15 mouse cellular contexts compared by ENCODE assay signal in the genomic region with DNA sequence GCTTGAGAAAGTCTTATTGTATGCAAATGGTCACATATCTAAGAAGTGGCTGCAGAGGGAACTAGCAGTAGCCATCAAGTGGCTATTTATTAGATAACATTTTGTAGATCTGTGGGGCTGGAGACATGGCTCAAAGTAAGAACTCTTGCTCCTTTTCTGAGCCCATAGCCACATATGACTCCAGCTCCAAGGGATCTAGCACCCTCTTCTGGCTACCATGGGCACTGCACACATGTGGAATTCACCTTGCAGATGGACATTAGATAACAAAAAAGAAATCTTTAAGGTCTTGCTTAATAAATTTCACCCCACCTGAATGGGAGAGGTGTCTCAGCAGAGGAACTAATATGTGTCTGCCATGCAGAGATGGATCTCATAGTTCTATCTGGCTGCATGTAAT.
DNase-seq lines count a peak whose midpoint lies in the region; ATAC-seq and TF ChIP-seq lines count a peak whose summit lies in the region.
"Had no signal": no experiment of that assay in that cellular context is flagged by ENCODE, and none has a peak within 500 bp of the region (broad histone marks: within the 10 kb centered on the region; RNA-seq: fewer than 3 reads in every experiment).

No protein-coding gene starts in this region.

- no peak overlapping the region for H3K27ac ChIP-seq in heart, embryonic 10.5 days
- H3K27ac ChIP-seq in kidney, embryonic 16.5 days (ENCODE audit: low read length), result no peak overlapping the region
- H3K27ac ChIP-seq in testis, adult 2 months (ENCODE audit: control insufficient read depth, insufficient read depth, low read depth, low read length), result no peak overlapping the region

- no peaks in the 10 kb centered on the region for H3K36me3 ChIP-seq in heart, embryonic 10.5 days
- no peaks in the 10 kb centered on the region for H3K36me3 ChIP-seq in kidney, embryonic 16.5 days (ENCODE audit: insufficient read depth, low read length)
- H3K36me3 ChIP-seq in testis, adult 2 months (ENCODE audit: control insufficient read depth, insufficient read depth, low read length), result no peaks in the 10 kb centered on the region

- peak; percentile 41 for DNase-seq in heart, adult 11 months
- no peak for DNase-seq in heart, embryonic 10.5 days (ENCODE audit: low spot score)
- DNase-seq in kidney, postnatal 10 days, result peak; percentile 16
- DNase-seq in testis, postnatal 14 days (ENCODE audit: low spot score), result no peak
- no peak for DNase-seq in ovary, adult 18-20 months (ENCODE audit: low spot score)
- DNase-seq: cerebellum, postnatal 36 days; liver; lung, postnatal 36 days; right cerebral cortex, postnatal 14 days had no signal

- ATAC-seq in kidney, embryonic 16.5 days (ENCODE audit: low FRiP score, low TSS enrichment), result no peak
- ATAC-seq: activated CD4-positive, CD25-positive, alpha-beta regulatory T cell, adult 4 months; CD4-positive, CD25-positive, alpha-beta regulatory T cell, adult 4 months; inflammation-experienced regulatory T-cells, adult 6 months; midbrain, embryonic 16.5 days had no signal

- no peaks in the 10 kb centered on the region for H3K4me1 ChIP-seq in heart, embryonic 10.5 days
- no peaks in the 10 kb centered on the region for H3K4me1 ChIP-seq in kidney, embryonic 16.5 days (ENCODE audit: insufficient read depth, low read length)
- H3K4me1 ChIP-seq in testis, adult 2 months (ENCODE audit: control insufficient read depth, insufficient read depth, low read length), result no peaks in the 10 kb centered on the region

- H3K4me3 ChIP-seq in heart, embryonic 10.5 days, result no peak overlapping the region
- no peak overlapping the region for H3K4me3 ChIP-seq in kidney, embryonic 16.5 days (ENCODE audit: low read length)
- H3K4me3 ChIP-seq in testis, adult 2 months (ENCODE audit: control insufficient read depth, low read depth, low read length), result no peak overlapping the region

- H3K9me3 ChIP-seq in heart, embryonic 10.5 days, result no peaks in the 10 kb centered on the region
- peaks cover 8% of the 10 kb centered on the region for H3K9me3 ChIP-seq in kidney, embryonic 16.5 days (ENCODE audit: low read length)

- H3K27me3 ChIP-seq in heart, embryonic 10.5 days (ENCODE audit: insufficient read depth, poor library complexity, severe bottlenecking), result no peaks in the 10 kb centered on the region
- H3K27me3 ChIP-seq in kidney, embryonic 16.5 days (ENCODE audit: insufficient read depth, low read length), result no peaks in the 10 kb centered on the region
- no peaks in the 10 kb centered on the region for H3K27me3 ChIP-seq in testis, adult 2 months (ENCODE audit: control insufficient read depth, insufficient read depth, low read length)

- H3K4me2 ChIP-seq in kidney, embryonic 16.5 days (replicated peaks; ENCODE audit: low read depth, low read length), result no peak overlapping the region

- TF ChIP-seq CTCF in testis, adult 2 months (IDR thresholded peaks at IDR 0.05; ENCODE audit: control insufficient read depth, insufficient read depth, insufficient replicate concordance, low read depth, low read length), result peak; percentile 16; the same call in 1 of the 2 replicates

- no peak for TF ChIP-seq POLR2A in testis, adult 2 months (IDR thresholded peaks at IDR 0.05; ENCODE audit: control insufficient read depth, low read depth, low read length)

- H3K9ac ChIP-seq in kidney, embryonic 16.5 days (replicated peaks; ENCODE audit: low read length), result no peak overlapping the region

Comparison
In these comparisons a context has a peak if more than half of its experiments do, and no peak if none do; other contexts are left out.
1. DNase-seq: peak in heart, adult 11 months (single experiment) and kidney, postnatal 10 days (single experiment); none in heart, embryonic 10.5 days (single experiment), testis, postnatal 14 days (single experiment) and ovary, adult 18-20 months (single experiment).